Mouse (Mus musculus): Measurements from ENCODE around the gene Irak1bp1. TPM values are rescaled to one million over a fixed set of nuclear protein-coding genes. Genes with fewer than 3 reads are reported as not detected.

The Irak1bp1 gene
- polyA plus RNA-seq, 1 experiment from 2014 or later: 34.1 TPM

- H3K36me3 ChIP-seq: peaks cover 52% of the 10 kb centered on the region
- H3K9me3 ChIP-seq: no peaks in the 10 kb centered on the region
- H3K27ac ChIP-seq (replicated peaks): no peak overlapping the region
- no peaks in the 10 kb centered on the region for H3K27me3 ChIP-seq
- ATAC-seq (ENCODE audit: low read depth): no peak
- no peaks in the 10 kb centered on the region for H3K4me1 ChIP-seq (replicated peaks)
- 88% methylated on average over 4 of the region's 4 CpGs for WGBS
- H3K4me3 ChIP-seq: no peak overlapping the region
- H3K4me2 ChIP-seq: no peak overlapping the region
- H3K9ac ChIP-seq: no peak overlapping the region
Observed at GRCm38 (mm10) chr9:82842671-82843070, 13.3 kb downstream of the Irak1bp1 start.

GRCm38 (mm10) chr9:82854040-82854439 is 24.7 kb downstream of the Irak1bp1 start:
- no peak overlapping the region for H3K27ac ChIP-seq (replicated peaks)
- no peak overlapping the region for H3K9ac ChIP-seq
- no peaks in the 10 kb centered on the region for H3K9me3 ChIP-seq
- no peak overlapping the region for H3K4me3 ChIP-seq
- ATAC-seq (ENCODE audit: low read depth): no peak; the same call in 1 of the 2 replicates
- no peaks in the 10 kb centered on the region for H3K27me3 ChIP-seq
- H3K4me2 ChIP-seq: no peak overlapping the region
- 58% methylated on average over 2 of the region's 2 CpGs for WGBS
- peaks cover 11% of the 10 kb centered on the region for H3K4me1 ChIP-seq (replicated peaks)
- no peaks in the 10 kb centered on the region for H3K36me3 ChIP-seq

- H3K36me3 ChIP-seq: no peaks in the 10 kb centered on the region
- H3K4me1 ChIP-seq (replicated peaks): peaks cover 11% of the 10 kb centered on the region
- ATAC-seq (ENCODE audit: low read depth): peak; percentile 48; the same call in 1 of the 2 replicates
- no peak overlapping the region for H3K4me2 ChIP-seq
- H3K9ac ChIP-seq: 0 out of 2 replicates have a peak overlapping the region, but pooled peaks have one; percentile 26
- WGBS: 27% methylated on average over 3 of the region's 3 CpGs
- no peak overlapping the region for H3K27ac ChIP-seq (replicated peaks)
- no peaks in the 10 kb centered on the region for H3K27me3 ChIP-seq
- H3K9me3 ChIP-seq: no peaks in the 10 kb centered on the region
- no peak overlapping the region for H3K4me3 ChIP-seq
Observed at GRCm38 (mm10) chr9:82854973-82855614, 25.8 kb downstream of the Irak1bp1 start.

- no peak overlapping the region for H3K4me2 ChIP-seq
- WGBS: 89% methylated on average over 4 of the region's 4 CpGs
- H3K9ac ChIP-seq: no peak overlapping the region
- H3K27me3 ChIP-seq: no peaks in the 10 kb centered on the region
- H3K9me3 ChIP-seq: no peaks in the 10 kb centered on the region
- H3K36me3 ChIP-seq: no peaks in the 10 kb centered on the region
- no peak for ATAC-seq (ENCODE audit: low read depth)
- H3K27ac ChIP-seq (replicated peaks): no peak overlapping the region
- peaks cover 11% of the 10 kb centered on the region for H3K4me1 ChIP-seq (replicated peaks)
- no peak overlapping the region for H3K4me3 ChIP-seq
Observed at GRCm38 (mm10) chr9:82856241-82856640, 26.9 kb downstream of the Irak1bp1 start.

GRCm38 (mm10) chr9:82860805-82861204 is 31.5 kb downstream of the Irak1bp1 start:
- Histone ChIP-seq H3K9ac (no peak overlapping the region), H3K4me2 (no peak overlapping the region), H3K27ac (replicated peaks) (no peak overlapping the region), H3K36me3 (peaks cover 7% of the 10 kb centered on the region; the same call in 1 of the 2 replicates), H3K4me3 (no peak overlapping the region), H3K9me3 (no peaks in the 10 kb centered on the region), H3K27me3 (no peaks in the 10 kb centered on the region), H3K4me1 (replicated peaks) (0 out of 2 replicates have a peak, but pooled peaks cover 9% of the 10 kb centered on the region)
- WGBS: 96% methylated on average over 2 of the region's 2 CpGs
- ATAC-seq (ENCODE audit: low read depth): no peak

- 94% methylated on average over 4 of the region's 4 CpGs for WGBS
- H3K4me1 ChIP-seq (replicated peaks): 0 out of 2 replicates have a peak, but pooled peaks cover 9% of the 10 kb centered on the region
- ATAC-seq (ENCODE audit: low read depth): no peak
- no peak overlapping the region for H3K9ac ChIP-seq
- H3K36me3 ChIP-seq: peaks cover 7% of the 10 kb centered on the region; the same call in 1 of the 2 replicates
- H3K27ac ChIP-seq (replicated peaks): no peak overlapping the region
- H3K9me3 ChIP-seq: no peaks in the 10 kb centered on the region
- no peaks in the 10 kb centered on the region for H3K27me3 ChIP-seq
- no peak overlapping the region for H3K4me3 ChIP-seq
- H3K4me2 ChIP-seq: no peak overlapping the region
Observed at GRCm38 (mm10) chr9:82861316-82861715, 32.0 kb downstream of the Irak1bp1 start.

- ATAC-seq (ENCODE audit: low read depth): no peak; the same call in 1 of the 2 replicates
- Histone ChIP-seq H3K9me3 (no peaks in the 10 kb centered on the region), H3K4me1 (replicated peaks) (0 out of 2 replicates have a peak, but pooled peaks cover 9% of the 10 kb centered on the region), H3K36me3 (peaks cover 7% of the 10 kb centered on the region; the same call in 1 of the 2 replicates), H3K9ac (no peak overlapping the region), H3K27me3 (no peaks in the 10 kb centered on the region), H3K4me2 (no peak overlapping the region), H3K27ac (replicated peaks) (no peak overlapping the region), H3K4me3 (no peak overlapping the region)
- 90% methylated on average over 3 of the region's 3 CpGs for WGBS
Observed at GRCm38 (mm10) chr9:82861775-82862430, 32.6 kb downstream of the Irak1bp1 start.

- no peak overlapping the region for H3K27ac ChIP-seq (replicated peaks)
- no peak for ATAC-seq (ENCODE audit: low read depth)
- no peaks in the 10 kb centered on the region for H3K27me3 ChIP-seq
- peaks cover 21% of the 10 kb centered on the region for H3K36me3 ChIP-seq
- H3K4me3 ChIP-seq: no peak overlapping the region
- 0 out of 2 replicates have a peak, but pooled peaks cover 9% of the 10 kb centered on the region for H3K4me1 ChIP-seq (replicated peaks)
- 86% methylated on average over 1 of the region's 1 CpGs for WGBS
- H3K4me2 ChIP-seq: no peak overlapping the region
- no peak overlapping the region for H3K9ac ChIP-seq
- no peaks in the 10 kb centered on the region for H3K9me3 ChIP-seq
Observed at GRCm38 (mm10) chr9:82866121-82866520, 36.8 kb downstream of the Irak1bp1 start.

- H3K27ac ChIP-seq (replicated peaks): no peak overlapping the region
- H3K4me3 ChIP-seq: no peak overlapping the region
- WGBS: 84% methylated on average over 3 of the region's 3 CpGs
- no peaks in the 10 kb centered on the region for H3K27me3 ChIP-seq
- no peak for ATAC-seq (ENCODE audit: low read depth)
- no peaks in the 10 kb centered on the region for H3K9me3 ChIP-seq
- no peak overlapping the region for H3K4me2 ChIP-seq
- H3K9ac ChIP-seq: no peak overlapping the region
- H3K4me1 ChIP-seq (replicated peaks): 0 out of 2 replicates have a peak, but pooled peaks cover 9% of the 10 kb centered on the region
- H3K36me3 ChIP-seq: peaks cover 30% of the 10 kb centered on the region
Observed at GRCm38 (mm10) chr9:82867698-82868097, 38.4 kb downstream of the Irak1bp1 start.

GRCm38 (mm10) chr9:82877078-82877477 is 47.7 kb downstream of the Irak1bp1 start:
- 94% methylated on average over 1 of the region's 1 CpGs for WGBS
- Histone ChIP-seq H3K27ac (replicated peaks) (no peak overlapping the region), H3K27me3 (no peaks in the 10 kb centered on the region), H3K4me3 (no peak overlapping the region), H3K9me3 (no peaks in the 10 kb centered on the region), H3K4me2 (no peak overlapping the region), H3K9ac (no peak overlapping the region), H3K4me1 (replicated peaks) (no peaks in the 10 kb centered on the region), H3K36me3 (peaks cover 65% of the 10 kb centered on the region)
- no peak for ATAC-seq (ENCODE audit: low read depth)

GRCm38 (mm10) chr9:82884177-82884576 is 54.8 kb downstream of the Irak1bp1 start:
- ATAC-seq (ENCODE audit: low read depth): no peak
- no peak overlapping the region for H3K4me2 ChIP-seq
- no peak overlapping the region for H3K4me3 ChIP-seq
- no peaks in the 10 kb centered on the region for H3K27me3 ChIP-seq
- no peaks in the 10 kb centered on the region for H3K9me3 ChIP-seq
- H3K4me1 ChIP-seq (replicated peaks): no peaks in the 10 kb centered on the region
- no peak overlapping the region for H3K9ac ChIP-seq
- no peak overlapping the region for H3K27ac ChIP-seq (replicated peaks)
- H3K36me3 ChIP-seq: peaks cover 63% of the 10 kb centered on the region

- H3K9ac ChIP-seq: no peak overlapping the region
- no peaks in the 10 kb centered on the region for H3K27me3 ChIP-seq
- ATAC-seq (ENCODE audit: low read depth): no peak
- no peak overlapping the region for H3K27ac ChIP-seq (replicated peaks)
- no peak overlapping the region for H3K4me2 ChIP-seq
- H3K4me3 ChIP-seq: no peak overlapping the region
- peaks cover 56% of the 10 kb centered on the region for H3K36me3 ChIP-seq
- no peaks in the 10 kb centered on the region for H3K9me3 ChIP-seq
- no peaks in the 10 kb centered on the region for H3K4me1 ChIP-seq (replicated peaks)
Observed at GRCm38 (mm10) chr9:82888645-82889044, 59.3 kb downstream of the Irak1bp1 start.

All from neural tube, embryonic 13.5 days (tissue).